Mouse (Mus musculus) cortical plate, adult 2 months (tissue): ENCODE data around the gene Trit1.

ENCODE experiments used
- CTCF ChIP-seq: fragments of 200-500 bp; IDR thresholded peaks from 2 replicates; pipeline ENCODE4 v1.5.1; 2011; ENCODE audit warnings: mild to moderate bottlenecking, control low read depth, low read length; ENCODE audit not compliant: insufficient read depth; ENCODE audit errors: extremely low read depth
- POLR2A ChIP-seq: fragments of 200-500 bp; IDR thresholded peaks from 2 replicates; pipeline ENCODE4 v1.6.1; 2011; ENCODE audit warnings: mild to moderate bottlenecking, low read length, control low read depth; ENCODE audit not compliant: insufficient read depth; ENCODE audit errors: extremely low read depth

DNA sequence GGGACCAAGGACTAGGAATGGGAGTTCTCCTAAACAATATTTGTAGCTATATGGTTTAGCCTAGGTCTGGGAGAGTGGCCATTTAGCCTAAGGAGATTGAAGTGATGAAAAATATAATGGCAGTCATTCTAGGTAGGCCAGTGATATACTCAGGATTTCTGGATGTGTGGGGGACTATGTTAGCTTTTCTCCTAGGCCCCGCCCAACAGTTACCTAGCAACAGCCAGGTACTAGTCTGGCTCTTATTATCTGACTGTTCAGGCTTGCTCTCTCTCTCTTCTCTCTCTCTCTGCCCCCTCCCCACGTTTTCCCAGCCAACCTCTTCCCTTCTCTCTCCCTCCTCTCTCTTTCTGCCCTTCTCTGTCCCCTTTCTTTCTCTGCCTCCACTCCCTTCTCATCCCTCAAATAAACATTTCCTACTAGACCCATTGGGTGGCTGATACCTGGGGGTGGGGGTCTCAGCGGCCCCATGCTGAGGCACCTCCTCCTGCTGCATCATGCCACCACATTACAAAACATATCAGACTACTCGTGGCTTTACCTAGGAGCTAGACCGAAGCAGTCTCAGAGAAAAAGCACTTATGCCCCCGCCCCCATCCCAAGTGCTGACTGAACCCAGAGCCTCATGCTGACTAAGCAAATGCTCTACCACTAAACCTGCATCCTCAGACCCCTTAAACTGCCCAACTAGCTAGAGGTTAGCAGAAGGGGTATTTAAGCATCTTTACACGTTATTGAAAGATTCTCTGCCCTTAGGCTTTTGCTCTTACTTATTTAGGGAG is 1.7 kb upstream of the Trit1 start:
- TF ChIP-seq CTCF (no peak), POLR2A (no peak)
